Mouse (Mus musculus) embryo, embryonic 10 days (tissue): ENCODE measurements around the gene Kif6.

Experiments used
- DNase-seq: peaks from one replicate; pipeline ENCODE4 v3.0.0-alpha.2; 2015; ENCODE audit warnings: low spot score

Gene Kif6

GRCm38 (mm10) chr17:49792217-49792743, 177.3 kb downstream of the Kif6 start:
- DNase-seq, result no peak

GRCm38 (mm10) chr17:49792946-49793345, 178.0 kb downstream of the Kif6 start:
- no peak for DNase-seq

GRCm38 (mm10) chr17:49793965-49794364, 179.0 kb downstream of the Kif6 start:
- no peak for DNase-seq

- no peak for DNase-seq
These were observed 180.3 kb downstream of the Kif6 start for GRCm38 (mm10) chr17:49795241-49795640.

- DNase-seq, result no peak
These were observed 181.2 kb downstream of the Kif6 start for GRCm38 (mm10) chr17:49796116-49796515.

GRCm38 (mm10) chr17:49799168-49799567, 184.2 kb downstream of the Kif6 start:
- DNase-seq, result no peak

DNA sequence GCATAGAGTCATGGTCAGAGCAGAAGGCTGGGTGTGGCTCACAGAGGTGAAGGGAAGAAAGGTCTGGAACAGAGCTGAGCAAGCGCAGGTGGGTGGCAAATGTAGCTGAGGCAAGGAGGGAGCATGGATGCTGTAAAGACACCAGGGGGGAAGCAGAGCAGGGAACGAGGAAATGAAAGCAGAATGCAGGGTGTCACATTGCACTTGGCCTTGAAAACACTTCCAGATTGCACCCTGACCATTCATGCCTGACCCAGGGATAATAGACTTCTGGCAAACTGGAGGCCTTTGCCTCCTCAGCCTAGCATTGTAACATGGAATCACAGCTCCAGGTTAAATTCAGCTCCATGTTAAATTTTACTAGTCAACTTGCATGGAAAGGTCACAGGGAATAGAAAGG, 185.2 kb downstream of the Kif6 start:
- peak; percentile 25 for DNase-seq

- no peak for DNase-seq
These were observed 192.5 kb downstream of the Kif6 start for GRCm38 (mm10) chr17:49807461-49807860.

- DNase-seq, result no peak
These were observed 193.9 kb downstream of the Kif6 start for GRCm38 (mm10) chr17:49808712-49809343.

GRCm38 (mm10) chr17:49813893-49814640, 199.1 kb downstream of the Kif6 start:
- no peak for DNase-seq

- DNase-seq, result peak; percentile 69
These were observed 201.2 kb downstream of the Kif6 start for GRCm38 (mm10) chr17:49816067-49816565.

DNA sequence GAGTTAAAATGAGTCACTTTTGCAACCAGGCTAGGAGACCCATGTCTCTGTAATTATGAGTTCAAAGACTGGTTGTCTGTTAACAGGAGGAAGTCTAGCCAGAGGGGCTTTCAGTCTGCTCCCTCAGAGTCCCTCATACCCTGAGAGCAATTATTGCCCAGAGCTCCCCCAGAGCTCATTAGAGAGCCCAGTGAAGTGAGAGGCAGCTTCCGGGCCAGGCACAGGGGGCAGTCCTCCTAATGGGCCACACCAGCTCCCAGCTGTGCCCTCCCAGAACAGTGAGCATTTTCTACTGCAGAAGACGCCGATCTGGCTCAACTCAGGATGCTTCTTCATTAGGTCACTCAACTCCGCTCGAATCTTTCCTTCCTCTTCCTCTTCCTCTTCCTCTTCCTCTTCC, 201.8 kb downstream of the Kif6 start:
- peak; percentile 58 for DNase-seq

DNA sequence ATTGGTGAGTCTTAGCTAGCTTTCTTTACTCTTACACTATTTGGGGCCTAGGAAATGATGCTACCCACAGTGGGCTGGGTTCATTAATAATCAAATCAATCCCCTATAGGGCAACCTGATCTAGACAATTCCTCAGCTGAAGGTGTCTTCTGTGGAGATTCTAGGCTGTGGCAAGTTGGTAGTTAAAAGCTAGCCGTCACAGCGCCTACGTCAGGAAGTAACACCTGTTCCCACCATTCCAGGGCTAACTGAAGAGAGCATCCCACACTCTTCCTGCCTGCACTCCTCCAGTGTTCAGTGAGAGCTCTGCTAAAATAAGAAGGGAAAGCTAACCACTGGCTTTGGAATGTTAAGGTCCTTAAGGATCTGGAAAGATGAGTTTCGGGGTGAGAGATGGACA, 205.3 kb downstream of the Kif6 start:
- DNase-seq, result no peak

DNA sequence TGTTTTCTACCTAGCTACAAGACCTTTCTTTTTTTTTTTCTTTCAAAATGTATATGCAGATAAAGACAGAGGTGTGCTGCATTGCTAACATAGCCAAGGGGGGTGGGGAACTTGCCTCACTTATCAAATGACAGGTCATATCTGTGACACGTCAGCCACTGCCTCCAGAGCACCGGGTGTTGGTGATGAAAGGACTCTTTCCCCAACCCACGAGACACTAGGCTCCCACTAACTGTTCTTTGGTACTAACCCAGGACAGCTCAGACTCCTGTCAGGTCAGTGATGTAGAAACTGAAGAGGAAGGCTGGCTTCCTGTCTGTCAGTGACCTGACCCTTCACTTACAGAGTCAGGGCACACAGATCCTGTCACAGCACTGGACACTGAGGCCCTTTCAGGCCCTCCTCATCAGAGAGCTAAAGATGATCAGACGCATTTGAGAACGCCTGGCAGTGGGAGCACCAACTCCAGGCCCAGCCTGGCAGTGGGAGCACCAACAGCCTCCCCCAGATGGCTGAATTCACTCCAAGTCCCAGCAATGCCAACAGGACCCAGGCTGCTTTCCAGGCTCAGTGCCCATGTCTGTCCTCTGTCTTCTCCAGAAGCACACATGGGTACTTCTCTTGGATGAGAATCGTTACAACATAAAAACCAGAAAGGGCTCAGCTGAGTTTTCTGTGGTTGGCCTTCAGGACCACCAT, 209.4 kb downstream of the Kif6 start:
- no peak for DNase-seq

DNA sequence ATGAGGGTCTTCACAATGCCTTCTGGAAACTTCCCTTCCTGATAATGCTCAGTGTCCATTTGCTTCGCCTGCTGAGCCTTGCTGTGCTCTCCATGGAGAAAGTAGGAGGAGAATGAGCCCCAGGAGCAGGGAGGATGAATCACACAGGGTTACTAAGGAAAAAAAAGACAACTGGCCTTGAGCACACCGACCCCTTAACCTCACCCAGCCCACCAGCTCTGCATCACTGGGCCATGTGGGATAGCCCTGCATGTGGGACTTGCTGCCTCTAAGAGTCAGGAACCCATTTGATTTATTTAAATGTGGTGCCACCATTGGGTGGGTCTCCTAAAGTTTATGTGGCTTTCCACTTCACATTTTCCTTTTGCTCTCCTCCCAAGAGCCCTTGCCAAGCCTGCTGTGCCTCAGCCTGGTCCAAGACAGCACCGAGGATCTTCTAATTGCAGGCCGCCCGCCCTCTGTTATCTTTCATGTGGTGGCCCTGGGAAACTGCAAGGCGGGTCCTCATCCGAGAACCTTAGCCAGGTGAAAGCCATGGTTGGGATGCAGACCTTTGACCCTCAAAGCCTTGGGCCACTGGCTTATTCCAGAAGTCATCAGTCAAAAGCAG, 210.0 kb downstream of the Kif6 start:
- no peak for DNase-seq

DNA sequence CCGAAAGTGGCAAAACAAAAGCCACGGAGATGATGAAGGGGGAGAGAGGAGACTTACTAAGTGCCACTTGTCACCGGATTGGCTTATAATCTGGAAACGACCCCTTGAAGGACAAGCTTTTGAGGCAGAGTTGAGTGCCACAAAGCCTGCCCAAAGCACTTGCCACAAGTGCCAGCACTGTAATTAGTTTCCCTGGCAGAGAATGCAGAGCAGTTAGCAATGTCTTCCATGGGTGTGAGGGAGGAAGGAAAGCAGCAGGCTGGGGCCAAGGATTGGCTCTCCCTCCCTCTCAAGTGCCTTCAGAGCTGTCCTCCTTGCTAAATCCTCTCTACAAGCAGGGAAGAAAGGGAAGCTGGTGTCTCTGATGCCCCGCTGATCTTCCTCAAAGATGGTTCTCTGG, 210.9 kb downstream of the Kif6 start:
- no peak for DNase-seq

GRCm38 (mm10) chr17:49831745-49832144, 216.8 kb downstream of the Kif6 start:
- peak; percentile 32 for DNase-seq

- no peak for DNase-seq
These were observed 219.2 kb downstream of the Kif6 start for GRCm38 (mm10) chr17:49834044-49834545.

DNA sequence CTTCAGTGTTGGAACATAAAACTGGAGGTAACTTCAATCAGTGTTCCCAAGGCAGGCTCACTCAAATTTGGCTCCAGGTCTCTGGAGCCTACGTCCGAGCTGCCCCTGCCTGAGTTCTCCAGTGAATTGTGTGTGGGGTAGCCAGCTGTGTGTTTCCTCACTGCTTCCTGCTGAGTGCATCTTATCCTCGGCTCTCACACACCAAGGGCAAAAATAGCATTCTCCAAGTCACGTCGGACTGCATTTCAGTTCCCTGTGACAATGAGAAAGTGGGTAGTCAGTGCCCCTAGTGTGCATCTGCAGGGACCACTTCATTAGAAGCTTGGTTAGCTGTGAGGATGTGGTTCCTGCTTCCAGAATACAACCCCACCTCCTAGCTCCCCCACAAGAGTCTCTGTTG, 222.5 kb downstream of the Kif6 start:
- no peak for DNase-seq

- no peak for DNase-seq
These were observed 224.3 kb downstream of the Kif6 start for GRCm38 (mm10) chr17:49839243-49839642.

DNA sequence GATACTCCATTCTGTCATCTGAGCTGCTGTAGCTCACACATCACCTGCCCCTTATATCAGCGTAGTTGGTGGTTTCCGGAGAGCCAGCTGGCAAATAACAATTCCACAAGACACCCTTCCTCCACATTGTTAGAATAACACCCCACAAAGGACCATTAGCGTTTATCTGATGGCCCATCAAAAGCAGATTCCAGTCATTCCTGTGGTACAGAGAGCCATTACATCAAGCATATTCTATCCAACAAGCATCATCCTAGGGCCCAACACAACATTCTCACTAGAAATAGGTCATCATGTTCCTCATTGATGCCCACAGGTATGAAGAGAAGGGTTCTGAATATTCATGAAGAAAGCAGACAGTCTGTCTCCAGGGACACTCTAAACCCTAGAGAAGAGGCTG, 236.3 kb downstream of the Kif6 start:
- no peak for DNase-seq

DNA sequence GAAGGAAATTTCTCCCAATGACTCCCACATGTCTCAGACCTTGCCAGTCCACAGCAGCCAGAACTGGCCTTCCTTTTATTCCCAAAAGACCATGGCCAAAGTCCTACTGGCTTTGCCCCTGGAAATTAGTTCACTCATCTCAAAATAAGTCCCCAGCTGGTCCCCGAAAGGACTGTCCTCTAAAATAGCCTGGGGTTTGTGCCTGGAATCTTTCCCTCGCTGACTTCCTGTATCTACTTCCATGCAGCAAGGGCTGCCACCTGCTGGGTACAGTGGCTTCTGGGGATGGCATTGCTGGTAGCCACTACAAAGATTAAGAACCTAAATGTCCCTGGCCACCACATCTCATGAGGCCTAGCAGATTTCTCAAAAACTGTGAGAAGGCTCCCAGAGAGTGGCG, 237.2 kb downstream of the Kif6 start:
- no peak for DNase-seq
